Mouse (Mus musculus) gastrocnemius, postnatal 4 days (tissue): Measurements from ENCODE around the gene Rbck1. TPM values are rescaled to one million over a fixed set of nuclear protein-coding genes. Genes with fewer than 3 reads are reported as not detected.
"Not testable (repeated sequence)": the region's sequence is repeated elsewhere in the genome, so short reads cannot be mapped to it uniquely, and the experiment has no call there.

Experiments
- DNase-seq, 2 experiments: peaks; one replicate each; pipeline ENCODE4 v3.0.0; 2021 to 2022; ENCODE audit warnings: low spot score in 2 of 2, mixed read lengths in 2 of 2
- long read RNA-seq, 2 experiments: library from polyadenylated mRNA; stranded (forward); transcript quantifications; one replicate each; pipeline ENCODE4 v2.0.0; 2021
- total RNA-seq, 2 experiments: library from RNA; stranded (reverse); gene quantifications; 2 replicates each; pipeline ENCODE4 v1.2.3; 2021

The Rbck1 gene
- total RNA-seq = 10 to 100 TPM; 60.1 to 67.8 TPM
- long read RNA-seq, experiment 1, transcript Rbck1-202 (12 exons, 2,384 nt) = major isoform, 111 of 143 reads
- long read RNA-seq, experiment 1, partial matches to known transcripts = 4 of 143 reads
- long read RNA-seq, experiment 1, other reads (novel, unspliced or antisense) = 25 of 143 reads
- long read RNA-seq, experiment 2, transcript Rbck1-202 (12 exons, 2,384 nt) = major isoform, 100 of 140 reads
- long read RNA-seq, experiment 2, transcript Rbck1-201 (13 exons, 2,252 nt) = minor isoform, 5 of 140 reads
- long read RNA-seq, experiment 2, partial matches to known transcripts = 7 of 140 reads
- long read RNA-seq, experiment 2, other reads (novel, unspliced or antisense) = 25 of 140 reads

GRCm38 (mm10) chr2:152332101-152332825, at the start of gene Rbck1:
Rbck1 (minus strand) TSS chr2:152332653.
- peak; percentile 70 to 83 for DNase-seq

DNA sequence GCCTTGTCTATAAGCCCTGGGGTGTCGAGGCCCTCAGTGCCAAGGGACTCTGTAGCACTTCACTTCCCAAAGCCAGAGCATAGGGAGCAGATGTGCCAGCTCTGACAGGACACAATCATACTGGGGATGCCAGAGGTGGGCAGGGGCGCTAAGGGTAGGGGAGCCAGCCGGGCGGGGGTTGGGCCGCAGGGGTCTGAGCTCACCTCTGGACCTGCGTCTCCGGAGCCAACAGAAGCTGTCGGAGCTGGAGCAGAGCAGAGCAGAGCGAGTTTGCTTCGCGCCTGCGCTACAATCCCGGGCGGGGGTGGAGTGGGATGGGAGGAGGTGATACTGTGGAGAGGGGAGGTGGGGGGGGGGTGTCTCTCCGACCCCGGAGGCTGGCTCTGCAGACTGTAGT, 43.9 kb upstream of the Rbck1 start, which contains the start of gene Nrsn2:
Gene Nrsn2, minus strand, starts transcription at position 294 of the 397 bp plus-strand sequence.
- no peak for DNase-seq

DNA sequence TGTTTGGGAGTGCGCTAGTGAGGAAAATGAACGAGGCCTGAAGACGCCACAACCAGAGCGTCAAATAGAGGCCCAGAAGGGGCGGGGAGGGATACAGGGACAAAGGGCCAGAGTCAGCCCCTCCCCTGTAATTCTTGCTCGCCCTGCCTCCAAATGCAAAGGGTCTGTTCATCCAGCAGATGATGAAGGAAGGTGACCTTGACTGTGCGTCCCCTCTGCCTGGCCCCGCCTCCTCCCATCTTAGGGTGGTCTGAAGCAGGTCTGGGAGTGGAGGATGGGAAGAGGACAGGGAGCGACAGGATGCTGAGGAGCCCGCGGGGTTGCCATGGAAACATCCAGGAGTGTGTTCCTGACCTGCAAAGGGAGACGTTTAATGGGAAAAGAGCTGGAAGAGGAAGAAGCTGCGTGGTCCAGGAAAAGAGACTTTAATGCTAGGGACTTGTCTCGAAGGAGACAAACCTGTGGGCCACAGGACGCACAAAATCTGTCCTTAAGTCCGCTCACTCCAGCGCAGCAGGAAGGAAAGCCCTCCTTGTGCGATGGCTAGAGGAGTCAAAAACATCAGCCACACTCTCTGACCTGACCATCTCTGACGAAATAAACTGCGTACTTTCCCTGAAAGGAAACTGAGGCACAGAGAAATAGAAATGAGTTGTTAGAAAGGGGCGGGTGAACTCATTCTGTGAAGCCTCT, 43.3 kb upstream of the Rbck1 start:
- DNase-seq = no peak

DNA sequence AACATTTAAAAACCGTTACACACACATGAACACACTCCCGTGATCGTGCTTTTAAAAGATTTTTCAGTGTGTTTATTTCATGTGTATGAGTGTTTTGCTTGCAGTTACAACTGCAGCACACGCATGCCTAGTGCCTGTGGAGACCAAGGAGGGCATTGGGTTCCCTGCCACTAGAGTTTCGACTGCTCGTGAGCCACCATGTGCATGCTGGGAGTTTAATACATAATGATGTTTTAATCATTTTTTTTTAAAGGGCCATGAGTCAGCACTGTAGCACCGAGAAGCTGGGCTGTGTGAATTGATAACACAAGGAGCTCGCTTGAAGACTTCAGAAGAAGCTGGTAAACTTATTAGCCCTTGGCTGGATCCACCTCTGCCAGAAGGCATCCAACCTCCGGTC, 41.1 kb upstream of the Rbck1 start:
- DNase-seq = no peak

GRCm38 (mm10) chr2:152372661-152373060, 40.2 kb upstream of the Rbck1 start:
- no peak for DNase-seq

- DNase-seq = no peak
Measured at GRCm38 (mm10) chr2:152372104-152372503, 39.7 kb upstream of the Rbck1 start.

- DNase-seq = peak in 1 of 2 experiments; percentile 48
Measured at GRCm38 (mm10) chr2:152368532-152369140, 36.2 kb upstream of the Rbck1 start.

DNA sequence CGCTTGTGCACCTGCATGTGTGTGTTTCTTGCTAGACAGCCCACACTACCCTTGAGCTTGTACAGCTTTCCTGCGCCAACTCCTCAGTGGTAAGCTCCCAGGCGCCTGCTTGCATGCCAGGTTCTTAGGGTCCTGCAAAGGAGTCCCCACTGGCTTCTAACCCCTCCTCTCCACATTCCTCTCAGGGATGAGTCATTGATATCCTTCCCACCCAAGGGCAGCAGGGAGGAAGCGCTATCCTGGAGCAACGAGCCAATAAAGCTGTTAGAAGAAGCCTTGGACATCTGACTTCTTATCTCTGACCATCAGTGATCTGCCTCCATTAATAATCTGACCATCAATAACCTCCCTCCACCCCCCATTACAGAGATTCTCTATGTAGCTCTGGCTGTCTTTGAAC, 35.5 kb upstream of the Rbck1 start:
- no peak for DNase-seq

DNA sequence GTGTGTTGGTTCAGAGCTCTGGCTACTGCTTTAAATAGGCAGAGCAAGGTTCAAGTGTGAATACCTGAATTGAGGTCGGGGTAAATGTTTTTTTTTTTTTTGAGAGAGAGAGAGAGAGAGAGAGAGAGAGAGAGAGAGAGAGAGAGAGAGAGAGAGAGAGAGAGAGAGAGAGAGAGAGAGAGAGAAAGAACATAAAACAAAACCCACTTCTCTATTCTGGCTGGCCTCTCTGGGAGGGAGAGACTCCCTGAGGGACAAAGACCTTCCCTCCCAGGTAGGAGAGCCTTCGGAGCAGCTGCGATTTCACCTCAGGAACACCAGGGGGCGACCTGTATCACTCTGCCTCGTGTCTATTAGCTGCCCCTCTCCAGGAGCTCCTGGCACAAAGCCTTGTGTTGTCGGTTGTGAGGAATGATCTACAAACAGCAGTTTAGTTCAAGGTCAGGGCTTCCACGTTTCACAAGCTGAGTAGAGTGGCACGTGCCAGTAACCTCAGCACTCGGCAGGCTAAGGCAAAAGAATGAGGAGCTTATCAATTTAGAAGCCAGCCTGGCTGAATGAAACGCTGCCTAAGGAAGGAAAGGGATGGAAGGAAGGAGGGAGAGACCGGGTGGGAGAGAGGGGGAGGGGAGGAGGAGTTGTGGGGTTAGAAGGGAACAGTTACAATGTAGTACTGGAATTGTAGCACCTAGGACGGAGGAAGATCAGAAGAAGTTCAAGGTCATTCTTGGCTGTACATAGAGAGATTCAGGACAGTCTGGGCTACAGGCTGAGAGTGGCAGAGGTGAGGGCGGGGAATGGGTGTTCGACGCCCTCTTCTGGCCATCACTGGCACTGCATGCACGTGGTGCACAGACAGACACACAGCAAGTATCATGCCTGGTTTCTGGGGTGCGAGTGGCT, 31.0 kb upstream of the Rbck1 start:
- DNase-seq = peak in 1 of 2 experiments; percentile 65

DNA sequence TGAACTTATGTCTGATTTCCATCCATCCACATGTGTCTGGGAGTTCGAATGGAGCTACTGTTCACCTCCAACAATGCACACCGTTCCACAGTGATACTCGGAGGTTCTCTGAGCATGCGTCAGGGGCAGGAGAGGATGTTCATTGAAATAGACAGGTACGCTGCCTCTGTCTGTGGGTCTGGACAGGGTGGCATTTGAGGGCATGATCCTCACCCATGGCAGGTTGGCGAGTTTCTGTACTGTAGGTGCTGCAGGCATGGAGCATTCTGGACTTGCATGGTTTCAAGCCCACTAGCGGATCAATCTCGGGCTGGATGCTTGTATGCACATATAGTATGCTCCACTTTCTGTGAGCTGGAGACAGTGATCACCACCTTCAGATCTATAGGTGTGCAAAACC, 28.7 kb upstream of the Rbck1 start:
- DNase-seq = no peak

DNA sequence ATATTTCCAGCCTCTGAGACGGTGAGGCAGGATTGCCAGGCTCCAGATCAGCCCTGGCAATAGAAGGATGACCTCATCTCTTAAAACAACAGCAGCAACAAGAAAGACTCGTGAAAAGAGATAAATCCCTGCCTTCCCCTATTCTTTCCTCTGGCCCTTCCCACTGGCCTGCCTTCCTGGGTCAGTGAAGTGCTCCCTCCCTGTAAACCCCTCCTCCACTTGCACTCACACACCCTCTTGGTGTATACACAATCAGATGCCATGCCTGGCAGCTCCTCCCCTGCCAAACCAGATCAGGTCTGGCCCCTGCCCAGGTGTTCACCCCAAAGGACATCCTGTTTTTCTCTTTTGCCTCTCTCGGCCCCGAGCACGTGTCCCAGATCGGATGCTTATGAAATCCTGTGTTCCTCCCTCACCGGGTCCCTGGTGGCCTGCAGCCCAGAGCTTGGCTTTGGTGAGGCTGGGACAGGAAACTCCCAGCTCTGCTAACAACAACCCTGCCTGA, 27.9 kb upstream of the Rbck1 start:
- DNase-seq = peak in 1 of 2 experiments; percentile 30

DNA sequence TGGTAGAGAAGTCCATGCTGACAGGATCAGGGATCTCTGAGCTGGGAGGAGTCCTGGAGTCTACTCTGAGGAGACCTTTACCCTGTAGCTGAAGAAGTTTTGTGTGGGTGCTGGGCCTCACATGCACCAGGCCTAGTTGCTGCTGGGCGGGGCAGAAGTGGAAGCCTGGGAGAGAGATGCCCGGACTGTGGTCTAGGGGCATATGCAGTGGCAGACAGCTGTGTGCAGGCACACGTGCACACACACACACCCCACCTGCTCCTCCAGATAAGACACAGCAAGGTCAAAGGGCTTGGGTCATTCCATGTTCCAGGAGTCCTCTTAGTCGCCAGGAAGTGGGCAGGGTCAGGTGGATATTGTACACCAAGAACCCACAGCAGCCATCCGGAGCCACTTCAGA, 27.2 kb upstream of the Rbck1 start:
- DNase-seq = no peak

- DNase-seq = not testable (repeated sequence)
Measured at GRCm38 (mm10) chr2:152358977-152359376, 26.5 kb upstream of the Rbck1 start.

- DNase-seq = no peak
Measured at GRCm38 (mm10) chr2:152357254-152357653, 24.8 kb upstream of the Rbck1 start.

GRCm38 (mm10) chr2:152349842-152350540, 17.5 kb upstream of the Rbck1 start:
- no peak for DNase-seq

DNA sequence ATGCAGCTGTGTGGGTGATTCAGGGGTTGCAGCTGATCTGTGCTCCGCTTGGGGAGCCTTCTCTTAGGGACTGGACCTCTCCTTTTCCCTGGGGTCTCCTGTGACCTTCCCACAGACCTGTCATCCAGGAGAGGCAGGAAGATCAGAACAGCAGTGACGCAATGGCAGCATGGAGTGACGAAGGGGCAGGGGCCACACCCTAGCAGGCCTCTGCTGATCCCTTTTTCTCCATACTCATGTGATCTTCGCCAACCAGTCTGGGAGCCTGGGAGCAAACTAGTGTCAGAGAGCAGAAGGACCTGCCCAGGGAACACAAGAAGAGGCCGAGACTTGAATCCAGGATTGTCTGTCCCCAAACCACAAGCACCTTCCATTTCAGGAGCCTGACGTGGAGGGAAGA, 16.8 kb upstream of the Rbck1 start:
- no peak for DNase-seq

GRCm38 (mm10) chr2:152347722-152348121, 15.3 kb upstream of the Rbck1 start:
- no peak for DNase-seq

DNA sequence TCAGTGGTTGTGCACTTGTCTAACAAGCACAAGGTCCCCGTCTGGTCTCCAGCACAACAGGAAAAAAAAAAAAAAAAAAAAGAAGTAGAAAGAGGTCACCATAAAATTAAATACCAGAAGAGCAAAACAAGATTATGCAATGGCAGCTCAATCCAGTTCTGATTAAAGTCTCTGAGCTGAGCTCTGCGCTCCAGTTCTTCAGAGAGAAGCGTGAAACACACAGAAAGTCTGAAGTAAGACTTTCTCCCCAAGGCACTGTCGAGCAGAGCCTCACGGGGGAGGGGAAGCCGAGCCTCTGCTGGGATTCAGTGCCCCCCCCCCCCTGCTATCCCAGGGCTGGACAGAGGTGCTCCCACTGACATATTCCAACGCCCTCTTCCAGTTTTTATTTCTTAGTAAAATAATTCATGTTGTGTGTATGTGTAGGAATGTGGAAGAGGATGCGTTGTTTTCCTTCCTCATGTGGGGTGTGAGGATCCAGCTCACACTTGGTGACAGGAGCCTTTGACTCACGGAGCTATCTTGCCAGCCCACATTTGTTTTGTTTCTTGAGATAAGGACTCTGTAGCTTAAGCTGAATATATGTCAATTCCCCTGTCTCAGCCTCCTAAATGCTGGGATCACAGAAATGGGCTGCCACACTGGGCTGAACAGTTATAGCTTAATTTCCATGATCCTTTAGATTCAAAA, 14.5 kb upstream of the Rbck1 start:
- DNase-seq = no peak

DNA sequence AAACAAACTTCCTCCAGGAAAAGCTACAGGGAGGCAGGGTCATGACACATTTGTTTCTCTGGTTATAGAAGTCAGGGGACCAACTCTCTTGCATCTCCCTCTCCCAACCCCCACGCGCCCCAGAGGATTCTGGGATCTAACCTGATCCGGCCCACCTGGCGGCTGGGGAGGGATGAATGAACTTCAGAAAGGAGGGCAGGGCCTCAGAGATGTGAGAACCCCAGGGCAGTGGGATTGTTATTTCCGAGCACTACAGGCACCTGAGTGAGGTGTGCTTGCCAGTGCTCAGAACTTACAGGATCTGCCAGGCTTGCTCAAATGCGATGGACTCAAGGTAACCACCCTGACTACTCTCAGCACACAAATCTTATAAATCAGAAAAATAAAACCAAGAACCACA, 12.9 kb upstream of the Rbck1 start:
- DNase-seq = no peak
